Mouse (Mus musculus): Measurements from ENCODE around the gene Btbd35f16. TPM values are rescaled to one million over a fixed set of nuclear protein-coding genes. Genes with fewer than 3 reads are reported as not detected.
"Not testable (repeated sequence)": the region's sequence is repeated elsewhere in the genome, so short reads cannot be mapped to it uniquely, and the experiment has no call there.

The Btbd35f16 gene
- polyA plus RNA-seq (2014; fragmentation: Nextera tagmentation; extraction: Ambion mirVana), result not detected in 2 replicates

GRCm38 (mm10) chrX:3956902-3957301, at the start of gene Btbd35f16:
Btbd35f16 (minus strand) TSS chrX:3957002.
- WGBS, result no CpG with 5 or more reads among the region's 3 CpGs

More at GRCm38 (mm10) chrX:3956902-3957301, at the start of gene Btbd35f16:
- H3K4me3 ChIP-seq (ENCODE audit: low read depth, low read length); H3K4me2 ChIP-seq (ENCODE audit: low read depth, severe bottlenecking); H3K4me1 ChIP-seq (ENCODE audit: control insufficient read depth, insufficient read depth, low read length); DNase-seq (ENCODE audit: low spot score); H3K9me3 ChIP-seq (ENCODE audit: control insufficient read depth, low read length); H3K9ac ChIP-seq (ENCODE audit: low read length); H3K27me3 ChIP-seq (ENCODE audit: control insufficient read depth, insufficient read depth, low read length); H3K27ac ChIP-seq (replicated peaks; ENCODE audit: low read depth, low read length); ATAC-seq (ENCODE audit: insufficient number of reproducible peaks, low FRiP score, low TSS enrichment, low read depth); H3K36me3 ChIP-seq (ENCODE audit: control insufficient read depth, insufficient read depth, low read length): not testable (repeated sequence)

Other genes with a start within 250 kb of the Btbd35f16 start
- gene Btbd35f10, start 204.1 kb downstream of the Btbd35f16 start, polyA plus RNA-seq (2014; fragmentation: Nextera tagmentation; extraction: Ambion mirVana), result not detected in 2 replicates
- gene Btbd35f3, start 80.7 kb upstream of the Btbd35f16 start, polyA plus RNA-seq (2014; fragmentation: Nextera tagmentation; extraction: Ambion mirVana), result not detected in 2 replicates
- gene Btbd35f28, start 239.6 kb upstream of the Btbd35f16 start, polyA plus RNA-seq (2014; fragmentation: Nextera tagmentation; extraction: Ambion mirVana), result not detected in 2 replicates